Comparison of ENCODE assay signal across 31 mouse cellular contexts in the genomic region with DNA sequence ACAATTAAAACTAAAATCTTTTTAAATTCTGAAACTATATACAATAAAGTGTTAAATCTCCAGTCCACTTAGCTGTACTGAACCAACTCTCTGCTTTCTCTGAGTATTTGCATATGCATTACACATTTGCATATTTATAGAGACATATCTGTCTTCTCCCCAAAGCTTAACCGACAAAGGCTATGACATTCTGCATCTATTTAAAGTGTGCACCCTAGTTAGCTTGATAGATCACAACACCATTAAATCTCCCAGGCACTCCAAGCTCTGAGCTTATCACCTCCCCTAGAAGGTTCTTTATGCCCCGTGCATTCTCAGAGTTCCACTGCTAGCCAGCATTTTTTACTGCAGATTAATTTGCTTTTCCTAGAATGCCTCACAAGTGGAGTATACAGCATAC. TPM values are rescaled to one million over a fixed set of nuclear protein-coding genes. Genes with fewer than 3 reads are reported as not detected.
DNase-seq lines count a peak whose midpoint lies in the region; ATAC-seq and TF ChIP-seq lines count a peak whose summit lies in the region.
"Had no signal": no experiment of that assay in that cellular context is flagged by ENCODE, and none has a peak within 500 bp of the region (broad histone marks: within the 10 kb centered on the region; RNA-seq: fewer than 3 reads in every experiment).

No protein-coding gene starts in this region.

- H3K4me1 ChIP-seq in forebrain, embryonic 13.5 days = peaks cover 33% of the 10 kb centered on the region
- H3K4me1 ChIP-seq in forebrain, postnatal 0 days (ENCODE audit: insufficient read depth) = no peaks in the 10 kb centered on the region
- peaks cover 6% of the 10 kb centered on the region; the same call in 1 of the 2 replicates for H3K4me1 ChIP-seq in heart, embryonic 11.5 days (ENCODE audit: control insufficient read depth, insufficient read depth, low read length)
- peaks cover 23% of the 10 kb centered on the region for H3K4me1 ChIP-seq in heart, embryonic 16.5 days (ENCODE audit: control insufficient read depth, insufficient read depth, low read length)
- no peaks in the 10 kb centered on the region for H3K4me1 ChIP-seq in heart, adult 2 months (ENCODE audit: control insufficient read depth, insufficient read depth, low read length)
- H3K4me1 ChIP-seq in midbrain, embryonic 14.5 days (ENCODE audit: control insufficient read depth, insufficient read depth, low read length) = no peaks in the 10 kb centered on the region
- peaks cover 4% of the 10 kb centered on the region; the same call in 1 of the 2 replicates for H3K4me1 ChIP-seq in midbrain, embryonic 16.5 days (ENCODE audit: control insufficient read depth, insufficient read depth, low read length)
- H3K4me1 ChIP-seq: kidney, embryonic 15.5 days; lung, embryonic 15.5 days had no signal

- no peak overlapping the region for H3K4me2 ChIP-seq in forebrain, embryonic 13.5 days
- no peak overlapping the region for H3K4me2 ChIP-seq in forebrain, postnatal 0 days (ENCODE audit: low read depth)
- no peak overlapping the region for H3K4me2 ChIP-seq in heart, embryonic 11.5 days
- H3K4me2 ChIP-seq in heart, embryonic 16.5 days (ENCODE audit: low read depth, low read length) = peak overlapping the region; percentile 18; the same call in 1 of the 2 replicates
- H3K4me2 ChIP-seq in midbrain, embryonic 14.5 days (ENCODE audit: low read length) = no peak overlapping the region
- H3K4me2 ChIP-seq in midbrain, embryonic 16.5 days (ENCODE audit: low read length) = no peak overlapping the region
- H3K4me2 ChIP-seq: kidney, embryonic 15.5 days; limb, embryonic 13.5 days; liver, embryonic 11.5 days; lung, embryonic 15.5 days; midbrain, embryonic 12.5 days; neural tube, embryonic 13.5 days had no signal

- ATAC-seq in forebrain, embryonic 13.5 days = peak; percentile 65
- no peak for ATAC-seq in forebrain, postnatal 0 days
- no peak for ATAC-seq in heart, embryonic 11.5 days (replicated peaks; ENCODE audit: insufficient number of reproducible peaks, low FRiP score, low TSS enrichment)
- ATAC-seq in heart, embryonic 16.5 days (replicated peaks; ENCODE audit: extremely low read depth, insufficient read depth, low FRiP score) = peak; percentile 81
- peak; percentile 31; the same call in 1 of the 2 replicates for ATAC-seq in midbrain, embryonic 14.5 days (ENCODE audit: low FRiP score, low TSS enrichment)
- no peak for ATAC-seq in midbrain, embryonic 16.5 days
- ATAC-seq: activated CD4-positive, CD25-positive, alpha-beta regulatory T cell, adult 4 months; hindbrain, embryonic 16.5 days had no signal

- WGBS in forebrain, embryonic 13.5 days = 26% methylated on average over 2 of the region's 2 CpGs
- WGBS in forebrain, postnatal 0 days = 25% methylated on average over 2 of the region's 2 CpGs
- WGBS in heart, embryonic 11.5 days (ENCODE audit: insufficient replicate concordance) = 33% methylated on average over 2 of the region's 2 CpGs
- WGBS in heart, embryonic 16.5 days = 23% methylated on average over 2 of the region's 2 CpGs
- WGBS in heart, adult 2 months = 39% methylated on average over 2 of the region's 2 CpGs
- 20% methylated on average over 2 of the region's 2 CpGs for WGBS in midbrain, embryonic 14.5 days
- WGBS in midbrain, embryonic 16.5 days = 22% methylated on average over 2 of the region's 2 CpGs

- no peaks in the 10 kb centered on the region for H3K36me3 ChIP-seq in forebrain, embryonic 13.5 days (ENCODE audit: poor library complexity, severe bottlenecking)
- no peaks in the 10 kb centered on the region for H3K36me3 ChIP-seq in forebrain, postnatal 0 days (ENCODE audit: insufficient read depth)
- H3K36me3 ChIP-seq in heart, embryonic 11.5 days (ENCODE audit: control insufficient read depth, insufficient read depth, low read length) = no peaks in the 10 kb centered on the region
- no peaks in the 10 kb centered on the region for H3K36me3 ChIP-seq in heart, embryonic 16.5 days (ENCODE audit: control insufficient read depth, insufficient read depth)
- H3K36me3 ChIP-seq in heart, adult 2 months (ENCODE audit: control insufficient read depth, insufficient read depth, low read length) = no peaks in the 10 kb centered on the region
- no peaks in the 10 kb centered on the region for H3K36me3 ChIP-seq in midbrain, embryonic 14.5 days (ENCODE audit: control insufficient read depth, insufficient read depth, low read length)
- no peaks in the 10 kb centered on the region for H3K36me3 ChIP-seq in midbrain, embryonic 16.5 days (ENCODE audit: control insufficient read depth, insufficient read depth, low read length)
- H3K36me3 ChIP-seq: kidney, embryonic 15.5 days; limb, embryonic 13.5 days; lung, embryonic 15.5 days; midbrain, embryonic 12.5 days; neural tube, embryonic 13.5 days had no signal

- H3K79me2 ChIP-seq in heart, adult 2 months (replicated peaks; ENCODE audit: control insufficient read depth, insufficient read depth, low read length) = no peaks in the 10 kb centered on the region

- H3K9ac ChIP-seq in forebrain, embryonic 13.5 days = no peak overlapping the region
- no peak overlapping the region for H3K9ac ChIP-seq in forebrain, postnatal 0 days
- no peak overlapping the region for H3K9ac ChIP-seq in heart, embryonic 11.5 days (ENCODE audit: low read depth, low read length)
- H3K9ac ChIP-seq in heart, embryonic 16.5 days (ENCODE audit: low read length) = no peak overlapping the region
- H3K9ac ChIP-seq in heart, adult 2 months (ENCODE audit: low read depth, low read length) = no peak overlapping the region
- H3K9ac ChIP-seq in midbrain, embryonic 14.5 days (replicated peaks; ENCODE audit: low read length) = no peak overlapping the region
- H3K9ac ChIP-seq in midbrain, embryonic 16.5 days (ENCODE audit: low read depth, low read length) = no peak overlapping the region
- H3K9ac ChIP-seq: kidney, embryonic 15.5 days; limb, embryonic 13.5 days; lung, embryonic 15.5 days; midbrain, embryonic 12.5 days; neural tube, embryonic 13.5 days had no signal

- intact Hi-C loops in heart, adult 2 months (cut with DNase I) = no loop called here

- TF ChIP-seq CTCF in forebrain, postnatal 0 days (IDR thresholded peaks at IDR 0.05; ENCODE audit: low read depth) = no peak
- no peak for TF ChIP-seq CTCF in heart, adult 2 months (IDR thresholded peaks at IDR 0.05)

- no peak for TF ChIP-seq EP300 in heart, adult 2 months (IDR thresholded peaks at IDR 0.05; ENCODE audit: insufficient read depth, low read depth, low read length)

- no peaks in the 10 kb centered on the region for H3K9me3 ChIP-seq in forebrain, embryonic 13.5 days (replicated peaks)
- H3K9me3 ChIP-seq in forebrain, postnatal 0 days (ENCODE audit: low read length) = no peaks in the 10 kb centered on the region
- H3K9me3 ChIP-seq in heart, embryonic 11.5 days (replicated peaks; ENCODE audit: control insufficient read depth, low read length) = no peaks in the 10 kb centered on the region
- H3K9me3 ChIP-seq in heart, embryonic 16.5 days (replicated peaks; ENCODE audit: control insufficient read depth, low read length) = no peaks in the 10 kb centered on the region
- H3K9me3 ChIP-seq in midbrain, embryonic 14.5 days (ENCODE audit: control insufficient read depth, low read length) = no peaks in the 10 kb centered on the region
- no peaks in the 10 kb centered on the region for H3K9me3 ChIP-seq in midbrain, embryonic 16.5 days (replicated peaks; ENCODE audit: control insufficient read depth, low read length, poor library complexity, severe bottlenecking)
- H3K9me3 ChIP-seq: kidney, embryonic 15.5 days; limb, embryonic 13.5 days; lung, embryonic 15.5 days; midbrain, embryonic 12.5 days; neural tube, embryonic 13.5 days had no signal

- H3K27me3 ChIP-seq in forebrain, embryonic 13.5 days = no peaks in the 10 kb centered on the region
- no peaks in the 10 kb centered on the region for H3K27me3 ChIP-seq in forebrain, postnatal 0 days (ENCODE audit: insufficient read depth, low read length)
- H3K27me3 ChIP-seq in heart, embryonic 11.5 days (ENCODE audit: control insufficient read depth, insufficient read depth, low read length) = no peaks in the 10 kb centered on the region
- H3K27me3 ChIP-seq in heart, embryonic 16.5 days (ENCODE audit: control insufficient read depth, insufficient read depth, low read length) = no peaks in the 10 kb centered on the region
- H3K27me3 ChIP-seq in heart, adult 2 months (ENCODE audit: control insufficient read depth, insufficient read depth, low read length) = no peaks in the 10 kb centered on the region
- no peaks in the 10 kb centered on the region for H3K27me3 ChIP-seq in midbrain, embryonic 14.5 days (ENCODE audit: control insufficient read depth, insufficient read depth, low read length)
- H3K27me3 ChIP-seq in midbrain, embryonic 16.5 days (ENCODE audit: control insufficient read depth, insufficient read depth, low read depth, low read length) = no peaks in the 10 kb centered on the region
- H3K27me3 ChIP-seq: CH12.LX; kidney, embryonic 15.5 days; limb, embryonic 13.5 days; lung, embryonic 15.5 days; midbrain, embryonic 12.5 days; neural tube, embryonic 13.5 days had no signal

- no peak overlapping the region for H3K4me3 ChIP-seq in forebrain, embryonic 13.5 days
- H3K4me3 ChIP-seq in forebrain, postnatal 0 days (ENCODE audit: low read depth, low read length) = no peak overlapping the region
- H3K4me3 ChIP-seq in heart, embryonic 11.5 days (ENCODE audit: low read depth, low read length) = no peak overlapping the region
- H3K4me3 ChIP-seq in heart, embryonic 16.5 days (ENCODE audit: low read length) = no peak overlapping the region
- no peak overlapping the region for H3K4me3 ChIP-seq in heart, adult 2 months
- no peak overlapping the region for H3K4me3 ChIP-seq in midbrain, embryonic 14.5 days (replicated peaks; ENCODE audit: low read depth, low read length)
- no peak overlapping the region for H3K4me3 ChIP-seq in midbrain, embryonic 16.5 days (ENCODE audit: low read depth, low read length)
- H3K4me3 ChIP-seq: erythroblast, embryonic 14.5 days; kidney, embryonic 15.5 days; limb, embryonic 13.5 days; lung, embryonic 15.5 days; midbrain, embryonic 12.5 days; neural tube, embryonic 13.5 days had no signal

- DNase-seq in forebrain, postnatal 0 days = no peak
- DNase-seq in heart, adult 8-10 months (ENCODE audit: low spot score) = no peak
- no peak for DNase-seq in heart, adult 2 months
- peak; percentile 46 for DNase-seq in midbrain, embryonic 14.5 days
- DNase-seq: adrenal gland, adult 2 months; adrenal gland, postnatal 36 days; cerebellum, adult 2 months; cerebellum, postnatal 14 days; gastrocnemius, postnatal 14 days; kidney, adult 18-20 months; kidney, postnatal 25 days; right cerebral cortex, postnatal 4 days; thymus, adult 18-20 months; thymus, postnatal 36 days had no signal

- no peak for TF ChIP-seq POLR2A in heart, adult 2 months (IDR thresholded peaks at IDR 0.05; ENCODE audit: insufficient read depth, low read depth, low read length)

- H3K27ac ChIP-seq in forebrain, embryonic 13.5 days = no peak overlapping the region
- no peak overlapping the region for H3K27ac ChIP-seq in forebrain, postnatal 0 days (ENCODE audit: low read depth, low read length)
- H3K27ac ChIP-seq in heart, embryonic 11.5 days (ENCODE audit: low read depth, low read length) = peak overlapping the region; percentile 7; the same call in 1 of the 2 replicates
- peak overlapping the region; percentile 79 for H3K27ac ChIP-seq in heart, embryonic 16.5 days (ENCODE audit: low read length)
- H3K27ac ChIP-seq in heart, adult 2 months = no peak overlapping the region
- no peak overlapping the region for H3K27ac ChIP-seq in midbrain, embryonic 14.5 days (replicated peaks; ENCODE audit: low read depth, low read length)
- H3K27ac ChIP-seq in midbrain, embryonic 16.5 days (ENCODE audit: low read length) = no peak overlapping the region
- H3K27ac ChIP-seq: kidney, embryonic 15.5 days; limb, embryonic 13.5 days; lung, embryonic 15.5 days; midbrain, embryonic 12.5 days; stomach, postnatal 0 days had no signal

RNA-seq across cellular contexts. Expression of a gene that starts 16.2 kb away (rescaled TPM):
- polyA plus RNA-seq in forebrain, embryonic 13.5 days (2015; fragmentation: Nextera tagmentation; extraction: Ambion mirVana) = 17.4 and 20.4 TPM in 2 replicates
- 29.3 and 30.1 TPM in 2 replicates for total RNA-seq in forebrain, postnatal 0 days (2014; rRNA removed)
- polyA plus RNA-seq in forebrain, postnatal 0 days (2015; fragmentation: Nextera tagmentation; extraction: Ambion mirVana) = 15.8 and 19.6 TPM in 2 replicates
- 0.82 and 1.2 TPM in 2 replicates for polyA plus RNA-seq in heart, embryonic 11.5 days (2014; fragmentation: Nextera tagmentation; extraction: Ambion mirVana)
- under 1 TPM in 1 of 4 experiments, not detected in 3; 0.17 TPM for total RNA-seq in heart, adult 8-10 months (2022)
- 0.55 and 0.81 TPM in 2 replicates for polyA plus RNA-seq in heart, embryonic 16.5 days (2015; fragmentation: Nextera tagmentation; extraction: Ambion mirVana)
- not detected for total RNA-seq in heart, adult 2 months (2021)
- polyA plus RNA-seq in heart, adult 2 months (2012; rRNA removed) = 0.23 TPM in 1 of 2 replicates, not detected in the other
- polyA plus RNA-seq in midbrain, embryonic 14.5 days (2014; fragmentation: Nextera tagmentation; extraction: Ambion mirVana) = 11.8 and 13.7 TPM in 2 replicates
- polyA plus RNA-seq in midbrain, embryonic 16.5 days (2015; fragmentation: Nextera tagmentation; extraction: Ambion mirVana) = 16.3 and 18.9 TPM in 2 replicates
- total RNA-seq: adrenal gland, postnatal 36 days; CH12.LX; gastrocnemius, postnatal 14 days; granulocyte monocyte progenitor cell, adult 5-6 weeks had no signal
- polyA plus RNA-seq: activated CD4-positive, CD25-positive, alpha-beta regulatory T cell, adult 4 months; adrenal gland, adult 2 months; C2C12; erythroblast, embryonic 14.5 days had no signal

RNA-seq across cellular contexts. Expression of a gene that starts 16.6 kb away (rescaled TPM):
- 80.0 and 102 TPM in 2 replicates for polyA plus RNA-seq in forebrain, embryonic 13.5 days (2015; fragmentation: Nextera tagmentation; extraction: Ambion mirVana)
- 20.7 and 21.3 TPM in 2 replicates for total RNA-seq in forebrain, postnatal 0 days (2014; rRNA removed)
- polyA plus RNA-seq in forebrain, postnatal 0 days (2015; fragmentation: Nextera tagmentation; extraction: Ambion mirVana) = 40.3 and 48.7 TPM in 2 replicates
- polyA plus RNA-seq in heart, embryonic 11.5 days (2014; fragmentation: Nextera tagmentation; extraction: Ambion mirVana) = 64.2 and 67.8 TPM in 2 replicates
- total RNA-seq in heart, adult 8-10 months (2022) = 10 to 100 TPM in 3 of 4 experiments, 1 to 10 TPM in 1; 9.8 to 13.4 (median 11.0) TPM
- polyA plus RNA-seq in heart, embryonic 16.5 days (2015; fragmentation: Nextera tagmentation; extraction: Ambion mirVana) = 47.2 and 53.3 TPM in 2 replicates
- 1 to 10 TPM; 9.3 to 9.8 TPM for total RNA-seq in heart, adult 2 months (2021)
- polyA plus RNA-seq in heart, adult 2 months (2012; rRNA removed) = 3.3 and 5.0 TPM in 2 replicates
- 38.5 and 38.6 TPM in 2 replicates for polyA plus RNA-seq in midbrain, embryonic 14.5 days (2014; fragmentation: Nextera tagmentation; extraction: Ambion mirVana)
- polyA plus RNA-seq in midbrain, embryonic 16.5 days (2015; fragmentation: Nextera tagmentation; extraction: Ambion mirVana) = 27.4 and 32.0 TPM in 2 replicates

Comparison
In these comparisons a context has a peak if more than half of its experiments do, and no peak if none do; other contexts are left out.
1. ATAC-seq: peak in forebrain, embryonic 13.5 days (single experiment), heart, embryonic 16.5 days (single experiment) and midbrain, embryonic 14.5 days (single experiment); none in forebrain, postnatal 0 days (single experiment), heart, embryonic 11.5 days (single experiment) and midbrain, embryonic 16.5 days (single experiment).
2. H3K27ac ChIP-seq: peak in heart, embryonic 11.5 days (single experiment) and heart, embryonic 16.5 days (single experiment); none in forebrain, embryonic 13.5 days (single experiment), forebrain, postnatal 0 days (single experiment), heart, adult 2 months (single experiment), midbrain, embryonic 14.5 days (single experiment) and midbrain, embryonic 16.5 days (single experiment).